Mouse (Mus musculus): ENCODE results near the gene Rnf182.

DNA sequence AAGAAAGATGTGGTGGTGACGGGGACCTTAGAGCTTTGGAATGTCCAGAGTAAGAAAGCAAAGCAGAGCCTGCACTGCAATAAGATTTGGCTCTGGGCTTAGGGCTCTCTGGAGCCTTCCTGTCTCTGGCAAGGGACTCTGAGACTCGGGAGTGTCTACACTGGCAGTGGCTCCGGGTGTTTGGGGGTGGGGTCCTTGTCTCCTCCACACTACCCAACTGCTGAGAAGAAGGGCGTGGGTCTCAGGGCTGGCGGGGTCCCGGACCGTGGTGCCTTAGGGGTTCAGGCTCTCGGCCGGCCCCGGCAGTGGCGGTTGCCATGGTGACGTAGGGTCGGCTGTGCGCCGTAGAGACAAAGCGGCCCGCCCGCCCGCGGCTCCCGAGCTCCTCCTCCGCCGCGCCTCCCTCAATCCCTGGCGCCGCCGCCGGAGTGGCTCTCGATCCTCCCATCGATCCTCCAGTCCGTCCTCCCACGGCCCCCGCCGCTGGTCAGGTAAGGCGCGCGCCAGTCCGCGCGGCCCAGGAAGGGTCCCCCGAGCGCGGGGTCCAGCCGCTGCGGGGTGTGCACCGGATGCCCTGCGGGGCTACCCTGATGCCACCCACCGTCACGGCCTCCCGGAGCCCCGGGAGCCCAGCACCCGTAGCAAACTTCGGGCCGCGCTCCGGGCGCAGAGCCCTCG, at the start of gene Rnf182:
- no peak for TF ChIP-seq CTCF (conservative IDR thresholded peaks at IDR 0.05; ENCODE audit: insufficient read depth, insufficient read length, low read depth, low read length)
- TF ChIP-seq POLR2A (IDR thresholded peaks at IDR 0.05; ENCODE audit: low read depth, low read length), result no peak

Measured in kidney, adult 2 months (tissue).